Mouse (Mus musculus): Measurements from ENCODE around the gene Gm3233.

DNA sequence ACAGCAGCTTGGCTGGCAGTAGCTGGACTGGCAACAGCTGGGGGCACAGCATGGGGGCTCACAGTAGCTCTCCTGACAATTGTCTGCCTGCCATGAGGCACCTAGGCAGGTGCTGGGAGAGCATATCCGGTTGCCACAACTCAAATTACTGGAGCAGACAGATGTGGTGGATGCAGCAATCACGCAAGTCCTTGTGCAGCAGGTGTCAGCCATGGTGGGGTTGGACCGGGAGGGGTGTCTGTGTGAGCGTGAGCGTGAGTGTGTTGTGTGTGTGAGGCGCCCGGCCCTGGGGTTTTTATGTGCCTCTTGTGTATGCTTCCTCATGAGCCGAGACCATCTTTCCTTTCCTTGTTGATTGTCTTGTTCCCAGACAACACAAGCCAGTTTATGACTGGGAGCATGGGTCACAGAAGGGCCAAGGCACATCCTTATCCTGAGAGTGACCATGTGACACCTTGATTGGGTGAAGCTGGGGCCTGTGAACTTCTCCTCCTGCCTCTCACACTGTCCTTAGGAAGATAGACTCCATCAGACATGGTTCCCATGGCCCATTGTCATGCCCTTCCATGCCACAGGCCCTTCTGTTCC lies 39.5 kb upstream of the Gm3233 start, which contains the start of gene Gm19668:
- TF ChIP-seq POLR2A (IDR thresholded peaks at IDR 0.05; ENCODE audit: borderline replicate concordance, control insufficient read depth, low read depth, low read length) (no peak), CTCF (IDR thresholded peaks at IDR 0.05; ENCODE audit: control insufficient read depth, insufficient read depth, low read length) (no peak)

Data from bone marrow, adult 2 months (tissue).